Mouse (Mus musculus) testis, adult 2 months (tissue): ENCODE results near the gene Gstk1.

ENCODE experiments used
- CTCF ChIP-seq: fragments of 200-500 bp; IDR thresholded peaks from 2 replicates; pipeline ENCODE4 v1.5.1; 2012; ENCODE audit warnings: low read depth, mild to moderate bottlenecking, inconsistent platforms, low read length, moderate library complexity; ENCODE audit not compliant: control insufficient read depth, insufficient read depth, insufficient replicate concordance
- POLR2A ChIP-seq: fragments of 200-500 bp; IDR thresholded peaks from 2 replicates; pipeline ENCODE4 v1.6.1; 2012; ENCODE audit warnings: low read depth, mild to moderate bottlenecking, inconsistent platforms, low read length, moderate library complexity; ENCODE audit not compliant: control insufficient read depth

- TF ChIP-seq CTCF: no peak
- 0 out of 2 replicates have a peak, but pooled peaks have one; percentile 24 for TF ChIP-seq POLR2A
Measured at GRCm38 (mm10) chr6:42245711-42246353, at the start of gene Gstk1.
